Comparison of ENCODE assay signal across 21 mouse cellular contexts in genomic region chr1:120480937-120481336, GRCm38 (mm10). TPM values are rescaled to one million over a fixed set of nuclear protein-coding genes. Genes with fewer than 3 reads are reported as not detected.
A peak's percentile ranks its signal among the peaks of the same experiment; 100 is the strongest.
DNase-seq lines count a peak whose midpoint lies in the region; ATAC-seq lines count a peak whose summit lies in the region.
"Had no signal": no experiment of that assay in that cellular context is flagged by ENCODE, and none has a peak within 500 bp of the region (broad histone marks: within the 10 kb centered on the region; RNA-seq: fewer than 3 reads in every experiment).

No protein-coding gene starts in this region.

- no peak overlapping the region for H3K9ac ChIP-seq in embryonic facial prominence, embryonic 11.5 days (replicated peaks; ENCODE audit: low read length)
- no peak overlapping the region for H3K9ac ChIP-seq in embryonic facial prominence, embryonic 14.5 days (ENCODE audit: low read depth, low read length)
- H3K9ac ChIP-seq: forebrain, embryonic 15.5 days; heart, embryonic 15.5 days; liver, embryonic 12.5 days; midbrain, embryonic 12.5 days; neural tube, embryonic 15.5 days had no signal

- H3K27me3 ChIP-seq in embryonic facial prominence, embryonic 11.5 days (ENCODE audit: control insufficient read depth, insufficient read depth, low read length), result no peaks in the 10 kb centered on the region
- no peaks in the 10 kb centered on the region for H3K27me3 ChIP-seq in embryonic facial prominence, embryonic 10.5 days (replicated peaks; ENCODE audit: low read depth, poor library complexity, severe bottlenecking)
- H3K27me3 ChIP-seq in embryonic facial prominence, embryonic 14.5 days (replicated peaks; ENCODE audit: control insufficient read depth, insufficient read depth, low read length), result no peaks in the 10 kb centered on the region
- H3K27me3 ChIP-seq: forebrain, embryonic 15.5 days; heart, embryonic 15.5 days; liver, embryonic 12.5 days; midbrain, embryonic 12.5 days; neural tube, embryonic 15.5 days had no signal

- no peaks in the 10 kb centered on the region for H3K4me1 ChIP-seq in embryonic facial prominence, embryonic 11.5 days (ENCODE audit: control insufficient read depth, insufficient read depth, low read length)
- no peaks in the 10 kb centered on the region for H3K4me1 ChIP-seq in embryonic facial prominence, embryonic 10.5 days
- no peaks in the 10 kb centered on the region for H3K4me1 ChIP-seq in embryonic facial prominence, embryonic 14.5 days (ENCODE audit: control insufficient read depth, insufficient read depth, low read length)
- H3K4me1 ChIP-seq: forebrain, embryonic 15.5 days; heart, embryonic 15.5 days; hindbrain, embryonic 10.5 days; liver, embryonic 12.5 days; midbrain, embryonic 12.5 days; neural tube, embryonic 15.5 days had no signal

- DNase-seq in embryonic facial prominence, embryonic 11.5 days (ENCODE audit: low spot score), result peak; percentile 25
- no peak for DNase-seq in embryonic facial prominence, embryonic 10.5 days (ENCODE audit: low spot score)
- peak; percentile 20 for DNase-seq in 3T3-L1 (ENCODE audit: low read depth, low spot score)
- peak; percentile 12 for DNase-seq in Muller cell, postnatal 12 days (ENCODE audit: inconsistent ontology term)
- peak; percentile 51 for DNase-seq in embryonic facial prominence, embryonic 14.5 days (ENCODE audit: low spot score)
- DNase-seq in urinary bladder, postnatal 14 days (ENCODE audit: low spot score), result no peak
- DNase-seq: cerebellum, adult 8-10 months; kidney, adult 2 months; right cerebral cortex, postnatal 25 days; thymus, postnatal 14 days had no signal

- no peak for ATAC-seq in embryonic facial prominence, embryonic 11.5 days (replicated peaks; ENCODE audit: insufficient number of reproducible peaks, low FRiP score, low TSS enrichment, low read depth)
- no peak for ATAC-seq in embryonic facial prominence, embryonic 14.5 days (ENCODE audit: low read depth)
- ATAC-seq in inflammation-experienced regulatory T-cells, adult 6 months, result no peak
- ATAC-seq: forebrain, embryonic 15.5 days; liver, embryonic 12.5 days had no signal

- H3K36me3 ChIP-seq in embryonic facial prominence, embryonic 11.5 days (replicated peaks; ENCODE audit: control insufficient read depth, insufficient read depth, low read depth, low read length), result no peaks in the 10 kb centered on the region
- no peaks in the 10 kb centered on the region for H3K36me3 ChIP-seq in embryonic facial prominence, embryonic 10.5 days (replicated peaks)
- no peaks in the 10 kb centered on the region for H3K36me3 ChIP-seq in embryonic facial prominence, embryonic 14.5 days (ENCODE audit: control insufficient read depth, insufficient read depth, low read length)
- H3K36me3 ChIP-seq: forebrain, embryonic 15.5 days; heart, embryonic 15.5 days; hindbrain, embryonic 10.5 days; liver, embryonic 12.5 days; midbrain, embryonic 12.5 days; neural tube, embryonic 15.5 days had no signal

- 24% methylated on average over 5 of the region's 5 CpGs for WGBS in embryonic facial prominence, embryonic 11.5 days
- 21% methylated on average over 5 of the region's 5 CpGs for WGBS in embryonic facial prominence, embryonic 10.5 days
- 0% methylated on average over 5 of the region's 5 CpGs for WGBS in embryonic facial prominence, embryonic 14.5 days

- H3K27ac ChIP-seq in embryonic facial prominence, embryonic 11.5 days (replicated peaks; ENCODE audit: low read depth, low read length), result no peak overlapping the region
- H3K27ac ChIP-seq in embryonic facial prominence, embryonic 10.5 days (replicated peaks), result no peak overlapping the region
- H3K27ac ChIP-seq in embryonic facial prominence, embryonic 14.5 days (replicated peaks; ENCODE audit: low read depth, low read length), result no peak overlapping the region
- H3K27ac ChIP-seq: forebrain, embryonic 15.5 days; heart, embryonic 15.5 days; hindbrain, embryonic 10.5 days; left cerebral cortex, adult 2 months; liver, embryonic 12.5 days; midbrain, embryonic 12.5 days; neural tube, embryonic 15.5 days had no signal

- H3K4me3 ChIP-seq in embryonic facial prominence, embryonic 11.5 days (ENCODE audit: low read depth, low read length), result no peak overlapping the region
- H3K4me3 ChIP-seq in embryonic facial prominence, embryonic 10.5 days, result no peak overlapping the region
- H3K4me3 ChIP-seq in embryonic facial prominence, embryonic 14.5 days (ENCODE audit: low read depth, low read length), result no peak overlapping the region
- H3K4me3 ChIP-seq: forebrain, embryonic 15.5 days; heart, embryonic 15.5 days; hindbrain, embryonic 10.5 days; left cerebral cortex, adult 2 months; liver, embryonic 12.5 days; midbrain, embryonic 12.5 days; myocyte; neural tube, embryonic 15.5 days had no signal

- H3K9me3 ChIP-seq in embryonic facial prominence, embryonic 11.5 days (replicated peaks; ENCODE audit: control insufficient read depth, low read length), result no peaks in the 10 kb centered on the region
- no peaks in the 10 kb centered on the region for H3K9me3 ChIP-seq in embryonic facial prominence, embryonic 10.5 days
- no peaks in the 10 kb centered on the region for H3K9me3 ChIP-seq in embryonic facial prominence, embryonic 14.5 days (ENCODE audit: control insufficient read depth, low read length)
- H3K9me3 ChIP-seq: forebrain, embryonic 15.5 days; heart, embryonic 15.5 days; hindbrain, embryonic 10.5 days; liver, embryonic 12.5 days; midbrain, embryonic 12.5 days; neural tube, embryonic 15.5 days had no signal

- H3K4me2 ChIP-seq in embryonic facial prominence, embryonic 11.5 days (ENCODE audit: low read depth, low read length), result no peak overlapping the region
- H3K4me2 ChIP-seq in embryonic facial prominence, embryonic 14.5 days (ENCODE audit: low read depth, low read length), result no peak overlapping the region
- H3K4me2 ChIP-seq: forebrain, embryonic 15.5 days; heart, embryonic 15.5 days; liver, embryonic 12.5 days; midbrain, embryonic 12.5 days; neural tube, embryonic 15.5 days had no signal

RNA-seq across cellular contexts. Expression of gene Marco, which starts 23.9 kb away (rescaled TPM):
- polyA plus RNA-seq in embryonic facial prominence, embryonic 11.5 days (2014; fragmentation: Nextera tagmentation; extraction: Ambion mirVana), result 0.10 TPM in 1 of 2 replicates, not detected in the other
- polyA plus RNA-seq in embryonic facial prominence, embryonic 10.5 days (2016; fragmentation: Nextera tagmentation; extraction: Ambion mirVana), result not detected in 2 replicates
- polyA plus RNA-seq in embryonic facial prominence, embryonic 14.5 days (2014; fragmentation: Nextera tagmentation; extraction: Ambion mirVana), result not detected in 2 replicates
- polyA plus RNA-seq in inflammation-experienced regulatory T-cells, adult 6 months (2017; shearing (Covaris generic)), result under 1 TPM in 1 of 3 experiments, not detected in 2; 0.29 TPM
- polyA plus RNA-seq: C2C12; hindbrain, embryonic 10.5 days; limb, embryonic 11.5 days; midbrain, embryonic 12.5 days; myocyte; neural tube, embryonic 15.5 days had no signal

Comparison
In these comparisons a context has a peak if more than half of its experiments do, and no peak if none do; other contexts are left out.
1. DNase-seq: peak in embryonic facial prominence, embryonic 11.5 days (single experiment), 3T3-L1 (single experiment), Muller cell, postnatal 12 days (single experiment) and embryonic facial prominence, embryonic 14.5 days (single experiment); none in embryonic facial prominence, embryonic 10.5 days (single experiment) and urinary bladder, postnatal 14 days (single experiment).